Mouse (Mus musculus): ENCODE data around the gene Tmem44.

GRCm38 (mm10) chr16:30595356-30595755 is 44.7 kb upstream of the Tmem44 start:
- TF ChIP-seq GATA1 (IDR thresholded peaks at IDR 0.05; ENCODE audit: borderline replicate concordance, low read length) (no peak), FLI1 (IDR thresholded peaks at IDR 0.05; ENCODE audit: low read length) (no peak)

All from megakaryocyte, embryonic 14.5 days (primary cell).